Mouse (Mus musculus) embryonic fibroblast, embryonic 13.5 days (primary cell): ENCODE measurements at regions not wholly inside any gene's neighbourhood (a gene's known extent, or its start where the extent isn't known, plus 50 kb on each side); places are given as distances from the start of the nearest gene placed in this dataset.

Source experiments
- CTCF ChIP-seq: IDR thresholded peaks from 2 replicates; pipeline ENCODE4 v1.5.1; 2011; ENCODE audit warnings: mild to moderate bottlenecking, control low read depth, low read length, moderate library complexity, borderline replicate concordance; ENCODE audit not compliant: insufficient read depth
- POLR2A ChIP-seq: IDR thresholded peaks from 2 replicates; pipeline ENCODE4 v1.6.1; 2011; ENCODE audit warnings: low read depth, mild to moderate bottlenecking, control low read depth, low read length, moderate library complexity

DNA sequence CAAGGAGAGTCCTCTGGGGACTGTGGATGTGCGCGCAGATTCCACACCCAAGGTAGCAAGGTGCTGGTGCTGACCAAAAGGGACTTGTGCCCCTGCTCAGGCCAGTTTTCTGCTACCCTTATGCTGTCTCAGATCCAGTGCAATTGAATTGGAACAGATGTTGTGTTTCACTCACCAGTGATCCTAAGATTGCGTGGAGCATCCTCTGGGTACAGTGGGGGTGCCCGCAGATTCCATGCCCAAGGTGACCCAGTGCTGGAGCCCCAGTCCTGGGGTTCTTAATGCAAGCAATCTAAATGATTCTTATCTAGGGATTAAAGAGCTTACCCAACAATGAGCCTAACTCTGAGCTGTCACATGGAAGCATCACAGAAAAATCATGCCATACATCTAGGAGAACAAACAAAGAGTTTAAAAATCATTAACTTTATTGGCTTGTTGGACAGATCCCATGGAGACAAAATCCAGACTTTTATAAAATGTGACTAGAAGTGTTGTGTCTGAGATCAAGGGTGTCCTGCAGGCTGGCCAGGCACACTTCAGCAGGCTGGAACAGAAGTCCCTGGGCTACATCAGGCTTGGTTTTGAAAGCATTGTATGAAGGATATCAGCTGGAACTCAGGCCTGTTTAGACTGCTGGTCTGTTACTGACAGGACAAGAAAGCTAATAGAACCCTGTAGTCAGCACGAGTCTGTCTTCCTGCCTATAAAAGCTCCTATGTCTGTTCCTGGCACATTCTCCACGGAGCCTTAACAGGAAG, 226.4 kb upstream of the Negr1 start:
- no peak for TF ChIP-seq CTCF
- no peak for TF ChIP-seq POLR2A
